Mouse (Mus musculus): ENCODE data around the gene Suz12.
"Not testable (repeated sequence)": the region's sequence is repeated elsewhere in the genome, so short reads cannot be mapped to it uniquely, and the experiment has no call there.

Suz12 gene

DNA sequence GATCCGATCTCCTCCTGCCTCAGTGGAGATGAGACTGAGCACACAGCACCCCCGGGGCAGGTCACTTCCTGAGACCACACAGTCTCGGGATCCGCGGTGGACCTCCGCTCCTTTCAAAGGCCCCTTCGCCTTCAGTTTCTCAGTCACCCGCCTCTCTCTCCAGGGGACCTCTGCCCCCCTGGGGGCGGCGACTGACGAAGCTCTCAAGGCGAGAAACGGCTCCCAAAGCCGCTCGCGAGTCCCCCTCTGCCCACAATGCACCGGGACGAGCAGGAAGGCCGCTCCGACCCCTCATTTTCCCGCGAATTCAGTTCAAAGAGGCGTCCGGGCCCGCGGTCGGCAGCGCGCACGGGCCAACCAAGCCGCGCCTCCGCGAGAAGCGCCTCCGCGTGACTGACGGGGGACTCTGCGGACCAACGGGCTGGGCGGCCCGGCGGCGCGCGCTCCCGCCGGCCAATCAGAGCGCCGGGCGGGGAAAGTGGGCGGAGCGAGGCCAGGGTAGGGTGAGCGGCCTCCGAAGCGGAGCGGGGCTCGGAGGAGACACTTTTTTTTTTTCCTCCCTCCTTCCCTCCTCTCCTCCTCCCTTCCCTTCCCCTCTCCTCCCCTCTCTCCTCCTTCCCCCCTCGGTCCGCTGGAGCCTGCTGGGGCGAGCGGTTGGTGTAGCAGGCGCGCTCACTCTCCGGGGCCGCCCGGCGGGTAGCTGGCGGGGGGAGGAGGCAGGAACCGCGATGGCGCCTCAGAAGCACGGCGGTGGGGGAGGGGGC, at the start of gene Suz12:
Suz12 (plus strand) TSS at position 515 of the 764 bp plus-strand sequence.
- DNase-seq (ENCODE audit: low read depth), result peak; percentile 98

DNA sequence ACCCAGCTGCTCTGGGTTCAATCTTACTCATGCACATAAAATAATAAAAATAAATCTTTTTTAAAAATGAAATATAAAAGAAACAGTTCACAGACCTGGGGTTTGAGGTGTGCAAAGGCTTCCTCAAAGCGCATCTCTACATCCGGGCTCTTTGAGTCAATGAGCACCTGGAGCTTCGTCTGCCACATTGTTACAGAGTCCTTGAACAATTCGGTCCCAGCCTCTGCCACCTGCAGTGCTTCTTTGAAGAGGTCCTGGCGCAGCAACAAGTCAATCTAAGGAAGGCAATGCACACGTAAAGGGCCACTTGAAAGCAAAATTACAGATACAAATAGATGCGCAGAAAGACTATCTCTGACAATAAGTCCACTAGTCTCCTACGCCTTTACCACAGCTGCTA, 49.8 kb upstream of the Suz12 start:
- DNase-seq (ENCODE audit: low read depth), result no peak

DNA sequence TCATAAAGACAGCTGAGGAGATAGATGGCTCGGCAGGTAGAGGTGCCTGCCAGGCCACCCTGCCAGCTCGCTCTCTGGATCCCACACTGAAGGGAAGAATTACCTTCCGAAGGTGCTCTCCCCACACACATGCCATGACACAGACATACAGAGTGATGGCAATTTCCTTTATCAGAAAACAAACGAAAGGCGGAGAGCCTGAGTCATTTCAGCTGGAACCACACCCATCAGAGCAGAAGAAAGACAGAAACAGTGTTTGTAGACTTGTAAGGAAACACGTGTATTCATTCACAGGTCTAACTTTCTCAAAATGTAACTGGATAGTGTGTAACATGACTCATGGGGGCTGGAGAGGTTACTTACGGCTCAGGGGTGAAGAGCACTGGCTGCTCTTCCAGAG, 49.3 kb upstream of the Suz12 start:
- DNase-seq (ENCODE audit: low read depth), result peak; percentile 38

DNA sequence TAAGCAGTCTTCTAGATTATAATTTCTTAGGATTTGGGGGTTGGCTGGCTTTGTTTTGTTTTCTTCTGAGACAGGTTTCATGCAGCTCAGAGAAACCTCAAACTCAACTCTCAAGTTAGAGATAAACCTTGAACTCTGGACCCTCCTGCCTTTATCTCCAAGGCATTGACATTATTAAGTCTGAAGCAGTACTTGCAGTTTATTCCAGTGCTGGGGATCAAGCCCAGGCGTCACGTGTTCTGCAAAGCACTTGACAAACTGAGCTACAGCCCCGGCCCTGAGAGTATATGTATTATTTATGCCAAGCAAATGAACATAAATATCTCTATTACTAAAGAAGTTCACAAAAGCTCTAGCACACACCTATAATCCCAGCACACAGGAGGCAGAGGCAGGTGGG, 45.6 kb upstream of the Suz12 start:
- no peak for DNase-seq (ENCODE audit: low read depth)

DNA sequence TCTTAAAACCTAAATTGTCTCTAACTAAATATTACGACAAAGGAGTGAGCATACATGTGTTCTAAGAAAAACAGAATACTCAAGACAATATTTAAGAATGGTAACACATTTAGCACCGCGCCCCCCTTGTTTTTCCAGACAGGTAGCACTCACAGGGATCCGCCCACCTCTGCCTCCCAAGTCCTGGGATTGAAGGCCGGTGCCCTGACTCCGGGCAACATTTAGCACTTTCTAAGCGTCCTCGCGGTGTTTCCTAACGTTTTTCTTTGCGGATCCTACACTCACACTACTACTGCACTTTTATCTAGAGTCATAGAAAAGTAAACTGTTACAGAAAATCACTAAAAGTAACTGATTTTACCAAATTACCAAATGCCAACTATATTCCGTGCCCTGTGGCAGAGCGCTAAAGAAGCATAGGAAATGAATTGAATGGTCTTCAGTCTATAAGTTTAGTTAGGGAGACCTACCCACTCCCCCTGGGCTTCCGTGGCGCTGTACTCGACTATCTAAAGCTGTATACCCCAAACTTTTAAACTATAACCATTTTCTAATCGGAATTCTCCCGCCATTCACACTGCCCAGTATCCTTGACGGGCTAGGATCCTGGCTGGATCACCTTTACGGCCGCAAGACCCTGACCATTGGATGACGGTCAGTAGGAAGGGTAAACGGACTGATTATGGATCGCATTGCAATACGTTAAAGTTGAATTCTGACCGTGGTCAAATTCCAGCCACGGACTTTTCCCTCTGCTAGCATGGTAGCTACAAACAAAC, 31.4 kb upstream of the Suz12 start:
- peak; percentile 17 for DNase-seq (ENCODE audit: low read depth)

DNA sequence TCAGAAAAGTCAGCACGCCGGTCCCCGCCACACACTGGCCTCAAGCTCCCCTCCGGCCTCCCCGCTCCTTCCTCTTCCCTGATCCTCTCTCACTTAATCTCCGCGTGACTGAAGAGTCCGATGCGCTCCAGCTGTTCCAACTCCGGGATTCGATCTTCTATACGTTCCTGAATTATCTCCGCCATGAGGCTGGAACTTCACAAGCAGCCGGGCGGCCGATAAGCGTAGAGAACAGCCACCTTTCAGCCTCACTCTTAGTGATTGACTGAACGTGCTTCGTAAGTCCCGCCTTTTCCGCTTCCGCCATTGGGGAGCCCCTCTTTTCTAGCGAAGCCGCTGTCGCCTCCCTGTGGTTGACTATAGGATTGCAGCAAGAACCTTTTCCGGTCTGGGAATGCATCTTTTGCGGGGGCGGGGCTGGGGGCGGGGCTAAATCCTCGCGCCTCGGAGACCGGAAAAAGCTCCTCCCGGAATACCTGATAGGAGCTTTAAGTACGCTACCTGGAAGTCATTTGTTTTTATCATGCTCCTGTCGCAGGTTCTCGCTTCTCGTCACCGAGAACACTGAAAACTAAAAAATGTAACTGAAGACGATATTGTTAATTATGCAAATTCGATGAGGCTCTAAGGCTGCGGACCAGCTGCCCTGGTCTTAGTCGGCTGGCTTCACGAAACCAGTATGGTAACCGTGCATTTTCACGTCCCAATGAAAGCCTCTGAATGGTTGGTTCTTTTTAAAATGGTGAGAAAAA, 30.6 kb upstream of the Suz12 start, which contains the start of gene Utp6:
Utp6 (minus strand) TSS at position 266 of the 752 bp plus-strand sequence.
- DNase-seq (ENCODE audit: low read depth), result peak; percentile 100

DNA sequence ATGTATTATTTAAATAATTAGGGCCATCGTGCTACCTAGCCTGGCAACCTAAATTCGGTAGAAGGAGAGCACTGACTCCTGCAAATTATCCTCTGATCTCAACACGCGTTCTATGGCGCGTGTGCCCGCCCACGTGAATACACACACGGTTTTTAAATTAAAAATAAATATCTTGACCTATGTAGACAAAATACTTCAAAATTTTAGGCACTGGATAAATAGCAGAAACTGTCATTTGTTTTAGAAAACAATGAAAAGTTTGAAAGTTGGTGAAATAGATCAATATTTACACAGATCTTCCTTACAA, 30.1 kb upstream of the Suz12 start:
- DNase-seq (ENCODE audit: low read depth), result no peak

DNA sequence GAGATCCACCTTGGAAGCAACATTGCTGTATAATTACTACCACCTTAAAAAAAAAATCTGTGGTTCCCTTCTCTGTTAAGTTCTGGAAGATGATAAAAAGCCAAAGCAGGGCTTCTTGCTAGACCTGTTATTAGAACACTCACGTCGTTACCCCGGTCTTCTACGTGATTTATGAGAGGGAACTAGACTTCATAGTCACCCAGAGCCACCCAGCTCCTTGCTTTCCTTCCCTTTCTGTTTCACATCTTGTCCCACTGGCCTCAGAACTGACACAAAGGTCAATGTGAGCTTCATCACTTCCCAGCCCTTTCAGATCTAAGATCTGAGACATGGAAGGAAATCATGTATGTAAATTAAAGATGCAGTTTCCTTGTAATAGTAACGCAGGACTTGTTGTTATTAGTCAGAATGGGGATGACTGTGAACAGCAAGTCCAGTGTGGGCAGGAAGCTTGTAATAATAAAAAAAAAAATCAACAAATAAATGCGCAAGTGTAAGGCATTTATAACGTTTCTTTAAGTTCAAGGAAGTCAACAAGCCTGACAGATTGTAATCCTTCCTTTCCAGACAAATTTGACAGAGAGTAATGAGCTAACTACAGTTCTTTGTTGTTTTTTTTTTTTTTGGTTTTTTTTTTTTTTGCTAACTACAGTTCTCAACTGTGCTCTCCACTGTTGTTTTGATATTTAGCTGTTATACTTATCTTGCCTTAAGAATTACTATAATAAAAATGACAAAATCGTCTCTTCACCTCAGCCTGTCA, 29.5 kb upstream of the Suz12 start:
- peak; percentile 61 for DNase-seq (ENCODE audit: low read depth)

DNA sequence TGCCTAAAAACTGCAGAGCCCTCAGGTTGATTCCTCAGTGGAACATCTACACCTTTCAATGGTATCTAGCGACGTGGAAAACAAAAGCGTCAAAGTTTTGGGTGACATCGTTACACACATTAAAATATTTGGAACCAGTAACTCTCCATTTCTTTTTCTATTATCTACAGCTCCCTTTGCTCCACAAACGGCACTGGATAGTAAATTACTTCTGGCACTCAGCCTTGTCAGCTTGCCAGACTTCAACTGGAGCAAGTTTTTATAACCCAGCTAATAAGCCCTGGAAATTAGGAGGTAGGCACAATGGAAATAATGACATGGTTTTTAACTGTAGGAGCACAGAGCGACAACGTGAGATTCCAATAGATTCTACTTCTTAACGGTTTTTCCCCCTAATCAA, 27.0 kb upstream of the Suz12 start:
- DNase-seq (ENCODE audit: low read depth), result no peak

DNA sequence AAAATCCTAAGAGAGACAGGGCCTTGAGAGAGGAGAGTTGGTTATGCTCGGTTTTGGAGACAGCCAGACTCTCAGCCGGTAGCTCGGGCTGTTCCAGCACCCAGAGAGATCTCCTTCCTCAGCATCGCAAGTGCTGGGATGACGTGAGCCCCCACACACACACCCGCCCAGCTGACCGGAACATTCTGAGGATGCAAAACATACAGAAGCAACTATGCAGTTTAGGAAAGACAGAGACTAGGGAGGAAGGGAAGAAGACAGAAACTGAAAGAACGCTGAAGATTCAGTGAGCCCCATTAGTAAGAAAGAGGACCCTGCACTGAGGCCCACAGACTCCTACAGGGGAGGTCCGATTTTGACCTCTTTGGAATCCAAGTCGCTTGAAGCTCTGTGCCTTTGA, 25.2 kb upstream of the Suz12 start:
- DNase-seq (ENCODE audit: low read depth), result no peak

DNA sequence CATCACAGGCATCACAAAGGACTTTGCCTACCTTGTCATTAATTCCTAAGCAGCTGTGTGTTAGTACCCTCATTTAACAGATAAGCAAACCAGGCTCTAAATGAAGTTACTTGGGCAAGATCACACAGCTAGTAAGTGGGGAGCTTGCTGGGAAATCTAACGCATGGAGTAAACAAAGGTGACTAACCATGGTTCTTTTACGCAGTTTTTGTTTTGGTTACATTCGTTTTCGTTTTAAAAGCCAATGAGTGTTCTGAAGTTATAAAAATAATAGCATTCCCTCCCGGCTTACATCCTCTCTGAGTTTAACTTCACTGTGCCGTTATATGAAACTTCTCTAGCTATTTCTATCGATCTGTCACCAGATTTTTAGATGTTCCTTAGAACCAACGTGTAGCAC, 19.8 kb upstream of the Suz12 start:
- peak; percentile 69 for DNase-seq (ENCODE audit: low read depth)

DNA sequence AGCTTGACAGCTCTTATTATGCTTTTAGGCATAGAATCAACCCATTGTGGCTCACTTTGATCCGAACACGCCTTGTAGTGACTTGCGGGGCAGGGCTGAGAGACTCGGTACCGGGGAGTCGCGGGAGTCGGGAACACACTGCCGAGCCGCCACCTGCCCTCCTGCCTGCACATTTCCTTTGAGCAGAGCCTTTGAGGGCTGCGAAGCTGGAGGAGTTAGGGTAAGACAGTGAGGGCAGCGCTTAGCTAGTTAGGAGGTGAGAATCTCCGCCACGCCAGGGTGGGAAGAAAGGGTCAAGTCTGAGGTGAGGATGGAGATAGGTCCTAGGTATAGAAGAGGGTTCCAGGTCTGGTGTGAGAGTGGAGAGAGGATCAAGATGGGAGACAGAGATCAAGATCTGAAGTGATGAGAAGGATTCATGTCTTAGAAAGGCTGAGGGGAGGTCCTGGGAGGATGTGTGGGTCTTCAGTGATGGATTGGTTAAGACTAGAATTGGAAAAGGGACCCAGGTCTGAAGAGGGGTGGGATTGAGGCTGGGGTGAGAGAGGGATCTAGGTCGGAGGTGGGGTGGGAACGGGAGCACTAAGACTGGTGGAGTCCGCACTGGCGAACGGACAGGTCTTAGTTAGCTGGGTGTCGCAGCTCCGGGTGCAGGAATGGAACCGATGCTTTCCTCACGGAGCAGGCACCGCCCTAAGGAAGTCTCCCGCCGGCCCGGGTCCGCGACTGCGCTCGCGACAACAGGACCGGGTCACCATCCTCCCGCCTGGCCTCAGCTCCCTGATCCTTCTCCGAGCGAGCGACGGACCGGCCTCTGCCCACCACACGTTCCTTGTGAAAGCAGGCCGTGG, 19.1 kb upstream of the Suz12 start:
- DNase-seq (ENCODE audit: low read depth), result peak; percentile 63

DNA sequence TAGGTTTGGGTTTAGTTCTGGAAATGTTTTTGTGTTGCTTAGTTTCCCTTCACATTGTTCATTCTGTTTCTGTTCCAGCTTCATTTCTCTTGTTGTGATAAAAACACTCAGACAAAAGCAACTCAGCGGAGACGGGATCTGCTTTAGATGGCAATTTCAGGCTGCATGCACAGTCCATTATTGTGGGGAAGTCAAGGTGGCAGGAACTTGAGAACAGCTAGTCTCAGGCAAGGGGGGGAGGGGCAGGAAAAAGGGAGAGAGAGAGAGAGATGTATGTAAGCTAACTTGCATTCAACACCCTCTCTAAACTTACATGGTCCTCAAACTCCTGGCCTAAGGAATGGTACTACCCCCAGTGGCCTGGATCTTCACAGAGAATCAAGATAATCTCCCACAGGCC, 17.5 kb upstream of the Suz12 start:
- DNase-seq (ENCODE audit: low read depth), result no peak

DNA sequence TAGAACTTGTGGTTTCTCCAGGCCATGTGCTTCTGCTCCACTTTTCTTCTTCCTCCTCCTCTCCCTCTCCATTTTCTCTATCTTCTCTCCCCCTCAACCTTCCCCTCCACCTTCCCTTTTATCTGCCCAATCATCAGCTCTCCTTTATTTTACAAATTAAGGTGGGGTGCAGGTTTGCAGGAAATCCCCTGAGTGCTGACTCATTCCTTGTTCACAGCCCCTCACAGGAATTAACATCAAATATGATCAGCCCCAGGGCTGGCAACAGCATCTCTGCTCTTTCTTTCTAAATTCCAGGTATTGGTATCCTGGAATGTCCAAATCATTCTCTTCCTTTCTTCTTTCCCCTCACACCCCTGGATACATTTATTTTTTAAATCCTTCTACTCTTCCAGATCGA, 16.7 kb upstream of the Suz12 start:
- no peak for DNase-seq (ENCODE audit: low read depth)

DNA sequence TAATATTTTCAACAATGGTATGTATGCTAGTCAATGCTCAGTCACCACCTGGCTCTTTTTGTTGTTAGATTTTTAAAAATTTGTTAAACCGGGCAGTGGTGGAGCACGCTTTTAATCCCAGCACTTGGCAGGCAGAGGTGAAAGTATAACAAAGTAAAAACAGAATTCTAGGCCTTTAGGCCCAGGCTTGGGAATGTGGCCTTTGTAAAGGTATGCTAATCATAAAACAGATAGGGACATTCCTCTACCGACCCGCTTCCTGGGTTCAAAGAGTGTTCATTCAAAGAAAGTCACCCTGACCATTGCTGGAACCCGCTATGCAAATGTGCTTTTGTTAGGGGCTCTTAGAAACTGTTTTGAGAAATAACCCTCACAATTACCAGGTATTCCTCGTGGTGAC, 16.3 kb upstream of the Suz12 start:
- DNase-seq (ENCODE audit: low read depth), result not testable (repeated sequence)

DNA sequence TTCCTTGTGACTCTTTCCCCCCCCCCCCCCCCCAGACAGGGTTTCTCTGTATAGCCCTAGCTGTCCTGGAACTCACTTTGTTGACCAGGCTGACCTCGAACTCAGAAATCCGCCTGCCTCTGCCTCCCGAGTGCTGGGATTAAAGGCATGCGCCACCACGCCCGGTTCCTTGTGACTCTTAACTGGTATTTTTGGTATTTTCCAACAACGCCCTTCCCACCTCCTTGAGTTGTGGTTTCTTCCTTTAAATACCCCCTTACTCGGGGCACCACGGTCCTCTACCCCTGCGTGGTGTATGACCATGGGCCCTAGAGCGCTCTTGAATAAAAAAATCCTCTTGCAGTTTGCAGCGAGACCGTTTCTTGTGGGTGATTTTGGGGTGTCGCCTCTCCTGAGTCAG, 15.8 kb upstream of the Suz12 start:
- DNase-seq (ENCODE audit: low read depth), result not testable (repeated sequence)

DNA sequence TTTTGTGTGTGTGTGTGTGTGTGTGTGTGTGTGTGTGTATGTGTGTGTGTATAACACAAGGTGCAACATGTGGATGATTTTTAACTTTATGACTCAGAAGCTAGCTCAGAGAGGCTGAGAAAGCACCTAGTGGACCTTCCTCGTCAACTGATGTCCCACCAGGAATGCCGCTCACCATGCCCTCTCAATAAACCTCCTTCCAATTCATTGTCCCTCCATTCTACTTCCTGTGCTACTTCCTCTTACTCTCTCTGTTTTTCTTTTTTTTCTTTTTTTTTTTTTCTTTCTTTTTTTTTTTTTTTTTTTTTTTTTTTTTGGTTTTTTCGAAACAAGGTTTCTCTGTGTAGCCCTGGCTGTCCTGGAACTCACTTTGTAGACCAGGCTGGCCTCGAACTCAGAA, 15.2 kb upstream of the Suz12 start:
- DNase-seq (ENCODE audit: low read depth), result not testable (repeated sequence)

DNA sequence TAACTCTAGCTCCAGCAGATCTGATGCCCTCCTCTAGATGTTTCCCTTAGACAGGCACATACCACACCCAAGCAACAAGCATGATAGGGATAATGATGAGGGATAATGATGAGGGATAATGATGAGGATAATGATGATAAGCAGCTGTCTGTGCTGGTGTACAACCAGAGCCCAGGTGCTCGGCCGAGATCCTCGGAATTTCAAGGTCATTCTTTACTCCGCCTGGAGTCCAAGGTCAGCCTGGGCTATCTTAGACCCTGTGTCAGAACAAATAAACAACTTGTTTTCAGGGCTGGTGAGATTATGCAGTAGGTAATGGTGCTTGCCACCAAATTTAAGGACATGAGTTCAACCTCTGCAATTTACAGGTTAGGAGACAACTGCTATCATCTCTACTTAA, 6.0 kb upstream of the Suz12 start:
- no peak for DNase-seq (ENCODE audit: low read depth)

DNA sequence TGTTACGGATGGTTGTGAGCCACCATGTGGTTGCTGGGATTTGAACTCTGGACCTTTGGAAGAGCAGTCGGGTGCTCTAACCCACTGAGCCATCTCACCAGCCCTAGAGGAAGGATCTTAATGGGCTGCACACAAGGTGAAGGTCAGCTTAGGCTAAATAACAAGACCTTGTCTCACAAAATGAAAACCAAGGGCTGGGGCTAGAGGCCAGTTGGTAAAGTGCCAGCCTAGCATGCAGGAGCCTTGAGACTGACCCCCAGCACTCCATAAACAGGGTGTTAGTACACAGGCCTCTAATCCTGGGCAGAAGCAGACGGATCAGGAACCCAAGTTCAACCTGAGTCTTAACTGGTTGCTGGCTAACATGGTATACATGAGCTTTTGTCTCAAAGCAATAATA, 5.0 kb upstream of the Suz12 start:
- no peak for DNase-seq (ENCODE audit: low read depth)

DNA sequence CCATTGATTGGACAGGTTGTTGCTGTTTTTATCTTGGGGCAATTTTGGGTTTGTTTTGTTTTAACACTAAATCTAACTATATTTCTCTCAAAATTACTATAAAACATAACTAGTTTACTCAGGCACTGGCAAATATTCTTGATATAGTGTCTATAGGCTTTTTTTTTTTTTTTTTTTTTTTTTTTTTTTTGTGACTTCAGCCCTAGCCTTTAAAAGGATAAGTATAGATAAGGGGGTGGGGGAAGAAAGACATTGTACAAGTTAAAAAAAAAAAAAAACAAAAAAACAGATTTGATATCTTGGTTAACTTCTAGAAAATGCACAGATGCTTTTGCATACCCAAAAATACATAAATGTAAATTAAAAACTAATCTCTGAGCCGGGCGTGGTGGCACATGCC, 2.8 kb upstream of the Suz12 start:
- no peak for DNase-seq (ENCODE audit: low read depth)

DNA sequence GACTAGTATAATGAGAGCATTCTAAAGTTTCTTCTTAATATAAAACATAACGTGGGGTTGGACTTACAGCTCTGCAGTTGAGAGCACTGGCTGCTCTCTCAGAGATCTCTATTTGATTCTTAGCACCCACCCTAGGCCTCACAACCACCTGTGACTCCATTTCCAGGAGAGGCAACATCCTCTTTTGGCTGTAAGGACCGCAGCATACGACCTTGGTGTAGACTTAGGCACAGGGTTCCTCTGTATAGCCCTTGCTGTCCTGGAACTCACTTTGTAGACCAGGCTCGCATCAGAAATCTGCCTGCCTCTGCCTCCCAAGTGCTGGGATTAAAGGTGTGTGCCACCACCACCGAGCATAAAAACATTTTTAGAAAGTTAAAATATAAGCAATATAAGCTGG, 1.3 kb upstream of the Suz12 start:
- no peak for DNase-seq (ENCODE audit: low read depth)
